Mouse (Mus musculus) adrenal gland, adult 18-20 months (tissue): ENCODE results near the gene Sf3b6. TPM values are rescaled to one million over a fixed set of nuclear protein-coding genes. Genes with fewer than 3 reads are reported as not detected.
"Not testable (repeated sequence)": the region's sequence is repeated elsewhere in the genome, so short reads cannot be mapped to it uniquely, and the experiment has no call there.

Experiments used
- DNase-seq, 2 experiments: peaks; one replicate each; pipeline ENCODE4 v3.0.0; 2021 to 2022; ENCODE audit warnings: low spot score in 2 of 2
- long read RNA-seq, 2 experiments: library from polyadenylated mRNA; stranded (forward); transcript quantifications; one replicate each; pipeline ENCODE4 v2.0.0; 2021
- total RNA-seq, 2 experiments: library from RNA; stranded (reverse); gene quantifications; 1 replicate in 1 of 2; 2 replicates in 1 of 2; pipeline ENCODE4 v1.2.3; 2021

Sf3b6 gene
- 100 to 1,000 TPM in 1 of 2 experiments, 10 to 100 TPM in 1; 94.2 to 110 TPM for total RNA-seq
- long read RNA-seq, experiment 1, transcript Sf3b6-201 (4 exons, 1,180 nt): major isoform, 10 of 10 reads
- long read RNA-seq, experiment 1, partial matches to known transcripts: 0 of 10 reads
- long read RNA-seq, experiment 1, other reads (novel, unspliced or antisense): 0 of 10 reads
- long read RNA-seq, experiment 2, transcript Sf3b6-201 (4 exons, 1,180 nt): major isoform, 36 of 39 reads
- long read RNA-seq, experiment 2, partial matches to known transcripts: 0 of 39 reads
- long read RNA-seq, experiment 2, other reads (novel, unspliced or antisense): 3 of 39 reads

GRCm38 (mm10) chr12:4817361-4818101 lies at the start of gene Sf3b6:
Gene Sf3b6, plus strand, starts transcription at chr12:4817544.
- peak; percentile 96 to 97 for DNase-seq

DNA sequence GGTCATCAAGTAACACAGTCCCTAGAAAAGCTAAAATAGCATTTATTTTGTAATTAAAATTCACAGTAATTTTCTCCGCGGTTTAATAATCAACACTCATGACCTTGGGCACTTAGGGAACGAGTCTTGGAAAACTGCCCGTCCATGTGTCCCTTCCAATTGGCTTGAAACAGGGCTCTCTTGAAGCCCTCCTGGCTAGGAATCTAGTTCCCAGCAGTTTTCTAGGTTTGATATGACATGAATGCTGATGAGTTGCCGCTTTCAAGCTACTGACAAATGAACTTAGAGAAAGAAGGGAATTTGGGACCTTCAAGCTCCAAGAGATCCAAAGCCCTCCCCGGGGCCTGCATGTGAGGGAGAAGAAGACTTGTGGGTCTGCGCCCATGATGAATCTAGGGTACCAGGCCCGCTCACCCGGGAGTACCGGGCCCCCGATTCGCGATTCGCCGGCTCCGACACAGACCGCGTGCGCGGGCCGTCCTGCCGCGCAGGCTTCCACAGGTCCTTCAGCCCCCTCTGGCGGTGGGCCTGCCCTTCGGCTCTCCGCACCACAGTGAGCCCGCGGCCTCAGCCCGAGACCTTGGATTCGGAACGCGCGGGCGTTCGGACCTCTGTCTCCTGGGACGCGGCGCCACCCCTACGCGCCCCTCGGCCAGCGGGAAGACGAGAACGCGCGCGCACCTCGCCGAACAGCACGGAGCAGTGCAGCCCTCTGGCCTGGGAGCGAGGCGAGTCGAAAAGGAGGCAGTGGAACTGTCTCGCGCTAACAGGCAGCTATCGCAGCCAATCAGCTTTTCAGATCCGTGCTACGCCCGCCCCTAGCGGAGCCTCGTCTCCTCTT lies 48.6 kb upstream of the Sf3b6 start, which contains the start of the genes Pfn4 and Fam228b:
TSS of gene Pfn4 (plus strand) at position 531 of the 841 bp plus-strand sequence.
TSS of gene Fam228b (minus strand) at position 776 of the 841 bp plus-strand sequence.
- peak; percentile 96 to 97 for DNase-seq

DNA sequence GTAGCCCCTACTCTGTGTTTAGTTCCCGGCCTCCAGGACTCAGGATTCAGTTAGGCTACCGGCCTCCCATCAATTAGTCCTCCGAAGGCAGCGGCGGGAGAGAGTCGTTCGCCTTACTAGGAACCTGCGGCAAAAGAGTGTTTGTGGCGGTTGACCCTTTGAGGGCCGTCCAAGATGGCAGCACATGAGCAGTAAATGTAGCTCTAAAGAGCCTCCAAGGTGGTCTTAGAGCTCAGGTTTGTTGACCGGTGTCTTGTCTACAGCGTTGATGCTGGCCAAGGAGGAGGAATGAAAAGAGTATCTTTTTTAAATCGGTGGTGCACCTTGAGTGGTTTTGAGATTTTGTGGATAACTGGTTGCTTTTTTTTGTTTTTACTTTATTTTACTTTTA lies 48.0 kb upstream of the Sf3b6 start:
- no peak for DNase-seq

- DNase-seq: no peak
These were observed 42.3 kb upstream of the Sf3b6 start for GRCm38 (mm10) chr12:4774895-4775587.

- no peak for DNase-seq
These were observed 41.8 kb upstream of the Sf3b6 start for GRCm38 (mm10) chr12:4775588-4775949.

DNA sequence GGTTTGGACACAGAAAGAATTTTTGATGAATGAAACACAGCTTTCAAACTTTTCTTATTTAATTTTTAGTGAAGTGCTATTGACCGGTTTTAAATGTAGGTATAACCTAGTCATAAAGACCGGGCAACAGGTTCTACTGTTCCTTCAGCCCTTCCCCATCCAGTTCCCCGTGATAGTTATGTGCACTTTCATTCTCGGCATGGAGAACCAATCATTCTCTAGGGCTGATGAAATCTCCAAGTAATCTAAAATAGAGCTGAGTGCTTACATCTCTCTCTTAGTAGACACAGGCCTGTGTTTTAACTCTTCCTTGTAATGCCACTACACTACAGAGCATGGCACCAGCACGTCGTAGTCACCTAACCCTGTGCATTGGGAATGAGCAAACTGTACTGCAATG lies 39.6 kb upstream of the Sf3b6 start:
- DNase-seq: no peak

GRCm38 (mm10) chr12:4780245-4780644 lies 37.1 kb upstream of the Sf3b6 start:
- DNase-seq: no peak

- DNase-seq: no peak
These were observed 36.1 kb upstream of the Sf3b6 start for GRCm38 (mm10) chr12:4781270-4781669.

DNA sequence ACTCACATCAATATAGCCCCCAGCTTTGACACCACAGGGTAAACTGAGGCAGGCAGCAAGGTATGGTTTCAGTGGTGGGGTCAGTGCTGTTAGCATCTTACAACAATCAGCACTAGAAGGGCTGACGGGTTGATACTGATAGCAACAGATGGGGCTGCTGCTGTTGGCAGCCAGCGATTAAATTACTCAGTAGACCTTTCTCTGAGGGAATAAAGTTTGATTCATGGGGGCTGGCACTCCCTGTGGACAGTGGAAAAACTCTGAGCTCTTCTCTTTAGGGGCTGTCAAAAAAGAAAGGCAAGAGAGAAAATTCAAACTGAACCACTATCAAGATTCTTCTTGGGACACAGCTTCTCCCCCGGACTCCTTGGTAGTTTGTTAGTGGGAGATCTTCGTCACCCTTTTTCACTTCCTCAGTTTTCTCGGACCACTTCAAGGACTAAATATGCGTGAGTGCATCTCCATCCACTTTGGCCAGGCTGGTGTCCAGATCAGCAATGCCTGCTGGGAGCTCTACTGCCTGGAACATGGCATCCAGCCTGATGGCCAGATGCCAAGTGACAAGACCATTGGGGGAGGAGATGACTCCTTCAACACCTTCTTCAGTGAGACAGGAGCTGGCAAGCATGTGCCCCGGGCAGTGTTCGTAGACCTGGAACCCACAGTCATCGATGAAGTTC lies 35.5 kb upstream of the Sf3b6 start:
- DNase-seq: not testable (repeated sequence)

DNA sequence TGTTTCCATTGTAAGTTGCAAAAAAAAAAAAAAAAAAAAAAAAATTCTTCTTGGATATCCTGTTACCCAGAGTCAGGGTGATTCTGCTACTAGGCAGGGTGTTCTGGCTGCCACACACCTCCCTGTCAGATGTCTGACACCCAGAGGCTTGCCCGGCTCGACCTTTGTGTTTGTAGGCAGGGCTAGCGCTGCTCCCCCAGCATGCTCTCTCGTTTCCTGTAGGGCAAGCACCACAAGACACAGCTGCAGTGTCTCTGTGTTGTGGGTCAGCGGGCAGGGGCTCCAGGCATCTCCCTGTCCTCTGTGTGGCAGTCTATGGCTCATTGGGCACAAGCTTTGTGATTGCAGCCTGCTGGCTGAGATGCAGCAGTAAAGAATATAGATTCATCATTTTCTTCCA lies 33.7 kb upstream of the Sf3b6 start:
- no peak for DNase-seq

- no peak for DNase-seq
These were observed 32.9 kb upstream of the Sf3b6 start for GRCm38 (mm10) chr12:4784466-4784865.

DNA sequence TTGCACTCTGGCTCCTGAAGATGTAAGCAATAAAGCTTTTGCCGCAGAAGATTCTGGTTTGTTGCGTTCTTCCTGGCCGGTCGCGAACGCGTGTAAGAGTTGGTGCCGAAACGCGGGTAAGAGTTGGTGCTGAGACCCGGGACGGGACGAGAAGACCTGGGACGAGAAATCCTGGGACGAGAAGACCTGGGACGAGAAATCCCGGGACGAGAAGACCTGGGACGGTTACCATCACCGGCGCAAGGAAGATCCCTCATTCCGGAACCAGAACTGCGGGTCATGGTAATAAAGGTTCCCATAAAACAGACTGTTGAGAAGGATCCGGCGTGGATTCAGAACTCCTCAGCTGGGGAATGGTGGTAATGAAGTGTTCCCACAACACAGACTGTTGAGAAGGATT lies 29.2 kb upstream of the Sf3b6 start:
- DNase-seq: not testable (repeated sequence)

- DNase-seq: no peak
These were observed 23.6 kb upstream of the Sf3b6 start for GRCm38 (mm10) chr12:4793718-4794117.

- not testable (repeated sequence) for DNase-seq
These were observed 19.9 kb upstream of the Sf3b6 start for GRCm38 (mm10) chr12:4797471-4797870.

DNA sequence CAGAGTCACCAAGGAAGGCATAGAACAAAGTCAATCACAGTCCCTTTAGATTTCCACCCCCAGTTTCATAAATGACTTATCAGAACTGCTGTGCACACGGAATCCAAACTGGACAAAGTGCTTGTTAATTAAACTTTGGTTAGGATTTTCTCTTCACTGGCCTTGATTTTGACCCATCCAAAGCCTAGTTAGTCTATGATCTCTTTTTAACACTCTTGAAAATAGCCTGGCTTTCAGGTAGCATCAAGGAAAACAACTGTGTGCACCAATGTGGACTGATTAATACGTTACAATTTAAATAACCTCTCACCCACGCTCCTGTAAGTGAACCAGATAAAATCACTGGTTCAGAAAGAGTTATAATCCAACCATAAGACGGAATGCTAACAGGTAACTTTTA lies 6.3 kb upstream of the Sf3b6 start:
- DNase-seq: no peak

- DNase-seq: no peak
These were observed 5.6 kb upstream of the Sf3b6 start for GRCm38 (mm10) chr12:4811705-4812104.

DNA sequence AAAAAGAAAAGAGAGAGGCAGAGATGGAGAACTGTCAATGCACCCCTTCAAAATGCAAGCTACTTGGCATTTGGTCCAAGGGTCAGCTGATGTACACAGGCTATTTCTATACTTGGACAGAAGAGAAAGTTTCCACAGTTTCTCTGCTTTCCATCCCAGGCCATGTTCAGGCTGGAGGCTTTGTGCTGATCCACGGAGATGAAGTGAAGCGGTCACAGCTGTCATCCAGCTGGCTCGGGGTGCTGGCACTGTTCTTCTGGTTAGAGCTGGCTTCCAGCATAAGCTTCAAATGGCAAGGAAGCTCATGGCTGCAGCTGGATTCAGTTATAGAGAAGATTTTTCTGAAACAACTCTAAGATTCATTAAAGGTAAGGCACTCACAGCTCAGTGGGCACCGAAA lies 3.7 kb upstream of the Sf3b6 start:
- no peak for DNase-seq

DNA sequence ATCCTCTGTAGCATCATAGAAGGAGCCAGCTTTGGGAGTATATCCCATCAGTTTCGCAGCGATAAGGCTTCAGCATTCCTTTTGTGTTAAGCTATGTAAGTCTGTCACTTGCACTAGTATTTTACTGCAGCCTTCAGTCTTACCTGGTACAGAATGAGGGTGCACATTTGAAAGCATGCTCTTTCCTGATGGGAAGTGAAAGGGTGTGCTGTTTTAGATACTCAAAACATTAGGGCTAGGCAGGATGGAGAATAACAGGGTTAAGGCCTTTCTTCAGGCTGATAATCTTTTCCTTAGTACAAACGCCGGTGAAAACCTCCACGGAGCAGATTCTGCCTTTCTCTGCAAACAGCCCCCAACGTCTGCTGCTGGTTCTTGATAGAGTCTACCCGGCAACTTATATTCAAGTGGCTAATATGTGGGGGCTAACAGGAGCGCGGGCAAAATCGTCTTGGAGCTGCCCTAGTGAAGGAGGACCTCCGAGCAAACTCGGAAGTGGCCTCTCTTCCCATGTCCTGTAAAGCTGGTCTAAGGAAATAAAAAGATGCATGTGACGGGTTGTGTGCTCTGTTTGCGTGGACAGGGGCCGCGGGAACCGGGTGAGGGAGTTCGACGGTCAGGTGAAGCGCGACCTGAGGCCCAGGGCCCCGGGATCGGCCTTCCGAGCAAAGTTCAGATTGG lies 524 bp upstream of the Sf3b6 start:
- no peak for DNase-seq

DNA sequence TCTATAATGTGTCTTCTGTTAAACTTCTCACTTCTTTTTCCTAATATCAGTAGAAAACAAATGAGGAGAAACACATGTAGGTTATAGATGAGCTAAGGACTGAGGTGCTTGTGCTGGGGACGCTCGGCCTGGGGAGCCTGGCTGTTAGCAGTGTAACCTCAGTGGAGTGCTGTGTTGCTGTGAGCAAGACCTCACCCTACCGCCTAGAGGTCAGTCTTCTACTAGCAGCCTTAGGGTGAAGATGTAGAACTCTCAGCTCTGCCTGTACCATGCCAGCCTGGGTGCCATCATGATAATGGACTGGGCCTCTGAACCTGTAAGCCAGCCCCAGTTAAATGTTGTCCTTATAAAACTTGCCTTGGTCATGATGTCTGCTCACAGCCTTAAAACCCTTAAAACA lies 9.9 kb downstream of the Sf3b6 start:
- no peak for DNase-seq

GRCm38 (mm10) chr12:4836959-4837358 lies 19.6 kb downstream of the Sf3b6 start:
- no peak for DNase-seq
